Mouse (Mus musculus) cortical plate, adult 2 months (tissue): ENCODE data around the gene Aldh3a2.

ENCODE experiments used
- CTCF ChIP-seq: fragments of 200-500 bp; IDR thresholded peaks from 2 replicates; pipeline ENCODE4 v1.5.1; 2011; ENCODE audit warnings: mild to moderate bottlenecking, control low read depth, low read length; ENCODE audit not compliant: insufficient read depth; ENCODE audit errors: extremely low read depth
- POLR2A ChIP-seq: fragments of 200-500 bp; IDR thresholded peaks from 2 replicates; pipeline ENCODE4 v1.6.1; 2011; ENCODE audit warnings: mild to moderate bottlenecking, low read length, control low read depth; ENCODE audit not compliant: insufficient read depth; ENCODE audit errors: extremely low read depth

DNA sequence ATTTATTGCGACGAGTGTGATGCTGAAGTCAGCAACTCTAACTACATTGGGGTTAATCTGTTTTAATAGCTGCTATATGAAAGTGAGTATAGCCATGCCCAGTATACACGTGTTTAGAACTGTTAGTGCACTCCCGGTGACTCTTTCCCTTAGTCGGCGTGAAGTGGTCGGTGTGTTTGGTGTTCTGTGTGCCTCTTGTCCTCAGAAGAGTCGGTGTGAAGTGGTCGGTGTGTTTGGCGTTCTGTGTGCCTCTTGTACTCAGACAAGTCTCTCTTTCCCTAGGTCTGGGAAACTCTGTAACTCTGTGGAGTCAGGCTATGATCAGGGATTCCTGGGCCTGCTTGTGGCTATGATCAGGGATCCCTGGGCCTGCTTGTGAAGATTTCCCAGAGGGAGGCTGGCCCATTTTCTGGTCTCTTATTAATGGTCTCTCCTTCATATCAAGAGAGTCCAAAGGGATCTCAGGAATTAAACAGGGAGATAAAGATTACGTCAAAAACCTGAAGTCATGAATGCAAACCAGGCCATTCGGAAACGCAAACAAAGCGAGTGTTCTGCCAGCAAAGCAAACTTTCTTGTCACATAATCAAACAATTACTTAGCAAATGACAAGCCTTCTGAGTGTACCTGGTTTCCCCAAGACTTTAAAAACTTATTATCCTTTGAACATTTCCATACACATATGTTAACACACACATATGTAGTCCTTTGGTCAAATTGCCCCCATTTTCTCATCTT, 70.5 kb downstream of the Aldh3a2 start:
- TF ChIP-seq CTCF (no peak), POLR2A (no peak)
